Mouse (Mus musculus) neural tube, embryonic 14.5 days (tissue): Measurements from ENCODE around the gene Nfix. TPM values are rescaled to one million over a fixed set of nuclear protein-coding genes. Genes with fewer than 3 reads are reported as not detected.

Experiments used
- ATAC-seq: fragments of 200-750 bp; cut with Nextera tagmentation; 2 replicates; pipeline ENCODE4 v1.8.0; 2017; ENCODE audit warnings: low read depth, mild to moderate bottlenecking, moderate TSS enrichment, moderate library complexity
- H3K27ac ChIP-seq: fragments of 300-500 bp; sonication (generic); 2 replicates; pipeline ENCODE4 v1.5.1; 2014; ENCODE audit warnings: low read depth, mild to moderate bottlenecking, control low read depth, low read length, moderate library complexity, mixed read lengths
- H3K27me3 ChIP-seq: fragments of 300-500 bp; sonication (generic); 2 replicates; pipeline ENCODE4 v1.6.1; 2014; ENCODE audit warnings: low read length; ENCODE audit not compliant: control insufficient read depth, insufficient read depth
- H3K36me3 ChIP-seq: fragments of 300-500 bp; sonication (generic); 2 replicates; pipeline ENCODE4 v1.6.1; 2014; ENCODE audit warnings: low read length, mixed read lengths; ENCODE audit not compliant: control insufficient read depth, insufficient read depth
- H3K4me1 ChIP-seq: fragments of 300-500 bp; sonication (generic); 2 replicates; pipeline ENCODE4 v1.6.1; 2014; ENCODE audit warnings: low read length; ENCODE audit not compliant: control insufficient read depth, insufficient read depth
- H3K4me2 ChIP-seq: fragments of 300-500 bp; sonication (generic); 2 replicates; pipeline ENCODE4 v1.6.1; 2014; ENCODE audit warnings: mild to moderate bottlenecking, low read depth, low read length, control low read depth
- H3K4me3 ChIP-seq: fragments of 300-500 bp; sonication (generic); 2 replicates; pipeline ENCODE4 v1.5.1; 2014; ENCODE audit warnings: low read depth, low read length, control low read depth, mixed read lengths
- H3K9ac ChIP-seq: fragments of 300-500 bp; sonication (generic); replicated peaks from 2 replicates; pipeline ENCODE4 v1.6.1; 2014; ENCODE audit warnings: low read depth, mild to moderate bottlenecking, control low read depth, low read length, mixed read lengths
- H3K9me3 ChIP-seq: fragments of 300-500 bp; sonication (generic); 2 replicates; pipeline ENCODE4 v1.6.1; 2016; ENCODE audit warnings: low read length; ENCODE audit not compliant: control insufficient read depth
- WGBS: fragments of 180-500 bp; shearing (Covaris S2); extraction: QIAGEN DNeasy Blood & Tissue Kit; methylation state at CpG from one replicate; pipeline ENCODE4 v1.1.7; 2014; 5-methylcytosine and 5-hydroxymethylcytosine counted together
- polyA plus RNA-seq: library from polyadenylated mRNA; unstranded; fragments of >200 nt; fragmentation: Nextera tagmentation; extraction: Ambion mirVana; gene quantifications from 2 replicates; pipeline ENCODE4 v1.2.1, GENCODE M21; 2014

Gene Nfix
- polyA plus RNA-seq, 1 experiment from 2014 or later: 91.5 TPM

- Histone ChIP-seq H3K36me3 (no peaks in the 10 kb centered on the region), H3K9me3 (no peaks in the 10 kb centered on the region), H3K27ac (no peak overlapping the region), H3K4me1 (peaks cover 55% of the 10 kb centered on the region), H3K4me2 (no peak overlapping the region), H3K4me3 (no peak overlapping the region), H3K27me3 (peaks cover 13% of the 10 kb centered on the region), H3K9ac (0 out of 2 replicates have a peak overlapping the region, but pooled peaks have one; percentile 16)
- no peak for ATAC-seq
- 37% methylated on average over 2 of the region's 2 CpGs for WGBS
These were observed 64.5 kb downstream of the Nfix start for GRCm38 (mm10) chr8:84735597-84735996.

- Histone ChIP-seq H3K9ac (no peak overlapping the region), H3K9me3 (no peaks in the 10 kb centered on the region), H3K27me3 (peaks cover 12% of the 10 kb centered on the region), H3K27ac (no peak overlapping the region), H3K36me3 (no peaks in the 10 kb centered on the region), H3K4me1 (peaks cover 50% of the 10 kb centered on the region), H3K4me3 (no peak overlapping the region), H3K4me2 (no peak overlapping the region)
- ATAC-seq: no peak
- 95% methylated on average over 2 of the region's 2 CpGs for WGBS
These were observed 65.5 kb downstream of the Nfix start for GRCm38 (mm10) chr8:84734680-84735079.

- no peak overlapping the region for H3K27ac ChIP-seq
- 91% methylated on average over 6 of the region's 6 CpGs for WGBS
- H3K9ac ChIP-seq: no peak overlapping the region
- peaks cover 50% of the 10 kb centered on the region for H3K4me1 ChIP-seq
- ATAC-seq: no peak
- no peak overlapping the region for H3K4me2 ChIP-seq
- H3K27me3 ChIP-seq: peaks cover 8% of the 10 kb centered on the region
- no peaks in the 10 kb centered on the region for H3K9me3 ChIP-seq
- no peak overlapping the region for H3K4me3 ChIP-seq
- no peaks in the 10 kb centered on the region for H3K36me3 ChIP-seq
These were observed 66.2 kb downstream of the Nfix start for GRCm38 (mm10) chr8:84733959-84734358.

- Histone ChIP-seq H3K9me3 (no peaks in the 10 kb centered on the region), H3K4me3 (no peak overlapping the region), H3K9ac (no peak overlapping the region), H3K27ac (peak overlapping the region; percentile 48; the same call in 1 of the 2 replicates), H3K27me3 (peaks cover 4% of the 10 kb centered on the region), H3K36me3 (no peaks in the 10 kb centered on the region), H3K4me1 (peaks cover 47% of the 10 kb centered on the region), H3K4me2 (no peak overlapping the region)
- no peak for ATAC-seq
- 52% methylated on average over 6 of the region's 6 CpGs for WGBS
These were observed 67.1 kb downstream of the Nfix start for GRCm38 (mm10) chr8:84732996-84733395.

GRCm38 (mm10) chr8:84732545-84732944 is 67.6 kb downstream of the Nfix start:
- peaks cover 4% of the 10 kb centered on the region for H3K27me3 ChIP-seq
- peak overlapping the region; percentile 73 for H3K27ac ChIP-seq
- H3K9me3 ChIP-seq: no peaks in the 10 kb centered on the region
- H3K9ac ChIP-seq: no peak overlapping the region
- ATAC-seq: no peak
- H3K36me3 ChIP-seq: no peaks in the 10 kb centered on the region
- peaks cover 43% of the 10 kb centered on the region for H3K4me1 ChIP-seq
- no peak overlapping the region for H3K4me2 ChIP-seq
- no peak overlapping the region for H3K4me3 ChIP-seq
- WGBS: 48% methylated on average over 5 of the region's 5 CpGs

- H3K4me1 ChIP-seq: peaks cover 42% of the 10 kb centered on the region
- WGBS: 63% methylated on average over 11 of the region's 11 CpGs
- ATAC-seq: no peak
- no peak overlapping the region for H3K9ac ChIP-seq
- H3K36me3 ChIP-seq: no peaks in the 10 kb centered on the region
- peak overlapping the region; percentile 73 for H3K27ac ChIP-seq
- no peak overlapping the region for H3K4me3 ChIP-seq
- no peaks in the 10 kb centered on the region for H3K9me3 ChIP-seq
- H3K4me2 ChIP-seq: no peak overlapping the region
- H3K27me3 ChIP-seq: peaks cover 4% of the 10 kb centered on the region
These were observed 68.6 kb downstream of the Nfix start for GRCm38 (mm10) chr8:84731371-84732177.

GRCm38 (mm10) chr8:84730541-84731370 is 69.4 kb downstream of the Nfix start:
- 0 out of 2 replicates have a peak overlapping the region, but pooled peaks have one; percentile 5 for H3K9ac ChIP-seq
- peak overlapping the region; percentile 73 for H3K27ac ChIP-seq
- H3K27me3 ChIP-seq: no peaks in the 10 kb centered on the region; the same call in 1 of the 2 replicates
- no peaks in the 10 kb centered on the region for H3K9me3 ChIP-seq
- ATAC-seq: peak; percentile 31; the same call in 1 of the 2 replicates
- H3K36me3 ChIP-seq: no peaks in the 10 kb centered on the region
- 40% methylated on average over 9 of the region's 9 CpGs for WGBS
- no peak overlapping the region for H3K4me3 ChIP-seq
- H3K4me2 ChIP-seq: no peak overlapping the region
- H3K4me1 ChIP-seq: peaks cover 37% of the 10 kb centered on the region

- H3K4me3 ChIP-seq: no peak overlapping the region
- no peaks in the 10 kb centered on the region for H3K9me3 ChIP-seq
- no peak overlapping the region for H3K9ac ChIP-seq
- no peaks in the 10 kb centered on the region for H3K36me3 ChIP-seq
- ATAC-seq: no peak
- H3K4me1 ChIP-seq: peaks cover 34% of the 10 kb centered on the region
- peak overlapping the region; percentile 73; the same call in 1 of the 2 replicates for H3K27ac ChIP-seq
- WGBS: 81% methylated on average over 16 of the region's 16 CpGs
- H3K27me3 ChIP-seq: no peaks in the 10 kb centered on the region; the same call in 1 of the 2 replicates
- H3K4me2 ChIP-seq: no peak overlapping the region
These were observed 70.2 kb downstream of the Nfix start for GRCm38 (mm10) chr8:84729921-84730362.
